8 mouse cellular contexts compared by ENCODE assay signal in genomic region chrX:75514179-75514972, GRCm38 (mm10). TPM values are rescaled to one million over a fixed set of nuclear protein-coding genes. Genes with fewer than 3 reads are reported as not detected.
DNase-seq lines count a peak whose midpoint lies in the region; ATAC-seq lines count a peak whose summit lies in the region.

Gene Vbp1, plus strand, starts transcription at chrX:75514299.

- no peaks in the 10 kb centered on the region for H3K27me3 ChIP-seq in lung, embryonic 16.5 days (ENCODE audit: control insufficient read depth, insufficient read depth, low read depth, low read length)

- H3K4me2 ChIP-seq in lung, embryonic 16.5 days (ENCODE audit: low read depth, low read length), result peak within 1 kb of the TSS; percentile 41

- H3K9me3 ChIP-seq in lung, embryonic 16.5 days (ENCODE audit: control insufficient read depth, low read length), result no peaks in the 10 kb centered on the region

- ATAC-seq in hematopoietic stem cell, adult 5-6 weeks (replicated peaks in 1 of 2; ENCODE audit: insufficient read depth in 1 of 2, low FRiP score in 2 of 2, low TSS enrichment in 1 of 2, low read depth in 1 of 2, poor library complexity in 2 of 2, severe bottlenecking in 2 of 2), result peak; percentile 100
- ATAC-seq in lung, embryonic 16.5 days (ENCODE audit: low read depth), result peak; percentile 99

- 11% methylated on average over 37 of the region's 37 CpGs for WGBS in lung, embryonic 16.5 days

- peak within 1 kb of the TSS; percentile 64 for H3K4me3 ChIP-seq in lung, embryonic 16.5 days (ENCODE audit: low read length)

- peak within 1 kb of the TSS; percentile 92 for H3K27ac ChIP-seq in lung, embryonic 16.5 days (ENCODE audit: low read length)

- peak; percentile 95 for DNase-seq in MEL-GATA-1-ER (ENCODE audit: extremely low read depth, low read depth)
- DNase-seq in cerebellum, adult 8-10 months, result peak; percentile 80
- DNase-seq in forelimb bud, embryonic 11.5 days (ENCODE audit: low read depth, low spot score), result peak; percentile 87
- DNase-seq in layer of hippocampus, adult 9-10 months (ENCODE audit: low spot score), result peak; percentile 83
- DNase-seq in ovary, postnatal 10 days (ENCODE audit: low spot score), result peak; percentile 35
- peak; percentile 72 to 83 for DNase-seq in thymus, postnatal 10 days (ENCODE audit: low spot score in 2 of 2)

- H3K4me1 ChIP-seq in lung, embryonic 16.5 days (replicated peaks; ENCODE audit: control insufficient read depth, insufficient read depth, low read length), result no peaks in the 10 kb centered on the region

- H3K9ac ChIP-seq in lung, embryonic 16.5 days (ENCODE audit: low read length), result peak within 1 kb of the TSS; percentile 77

- H3K36me3 ChIP-seq in lung, embryonic 16.5 days (ENCODE audit: control insufficient read depth, insufficient read depth, low read length), result no peaks in the 10 kb centered on the region

RNA-seq across cellular contexts. Expression of gene Vbp1, which starts in this region (rescaled TPM):
- 160 and 185 TPM in 2 replicates for total RNA-seq in hematopoietic stem cell, adult 5-6 weeks (2017)
- polyA plus RNA-seq in lung, embryonic 16.5 days (2015; fragmentation: Nextera tagmentation; extraction: Ambion mirVana), result 158 and 170 TPM in 2 replicates

Comparison
In these comparisons a context has a peak if more than half of its experiments do, and no peak if none do; other contexts are left out.
1. Peak in every context shown above with its lines: DNase-seq, ATAC-seq, H3K4me3 ChIP-seq and H3K27ac ChIP-seq.
2. DNase-seq: peak in every context shown above with its lines; median percentile 95 in MEL-GATA-1-ER; 87 in forelimb bud, embryonic 11.5 days; 83 in layer of hippocampus, adult 9-10 months; 80 in cerebellum, adult 8-10 months; 78 in thymus, postnatal 10 days; 35 in ovary, postnatal 10 days.